Mouse (Mus musculus) c-Kit-positive CD71-positive TER-119-negative erythroid progenitor cells, embryonic 14.5 days (primary cell): Measurements from ENCODE around the gene Cdca3.
"Not testable (repeated sequence)": the region's sequence is repeated elsewhere in the genome, so short reads cannot be mapped to it uniquely, and the experiment has no call there.

ENCODE experiments used
- DNase-seq: peaks from one replicate; pipeline ENCODE4 v3.0.0-alpha.2; 2013; ENCODE audit warnings: low read depth

Gene Cdca3

DNA sequence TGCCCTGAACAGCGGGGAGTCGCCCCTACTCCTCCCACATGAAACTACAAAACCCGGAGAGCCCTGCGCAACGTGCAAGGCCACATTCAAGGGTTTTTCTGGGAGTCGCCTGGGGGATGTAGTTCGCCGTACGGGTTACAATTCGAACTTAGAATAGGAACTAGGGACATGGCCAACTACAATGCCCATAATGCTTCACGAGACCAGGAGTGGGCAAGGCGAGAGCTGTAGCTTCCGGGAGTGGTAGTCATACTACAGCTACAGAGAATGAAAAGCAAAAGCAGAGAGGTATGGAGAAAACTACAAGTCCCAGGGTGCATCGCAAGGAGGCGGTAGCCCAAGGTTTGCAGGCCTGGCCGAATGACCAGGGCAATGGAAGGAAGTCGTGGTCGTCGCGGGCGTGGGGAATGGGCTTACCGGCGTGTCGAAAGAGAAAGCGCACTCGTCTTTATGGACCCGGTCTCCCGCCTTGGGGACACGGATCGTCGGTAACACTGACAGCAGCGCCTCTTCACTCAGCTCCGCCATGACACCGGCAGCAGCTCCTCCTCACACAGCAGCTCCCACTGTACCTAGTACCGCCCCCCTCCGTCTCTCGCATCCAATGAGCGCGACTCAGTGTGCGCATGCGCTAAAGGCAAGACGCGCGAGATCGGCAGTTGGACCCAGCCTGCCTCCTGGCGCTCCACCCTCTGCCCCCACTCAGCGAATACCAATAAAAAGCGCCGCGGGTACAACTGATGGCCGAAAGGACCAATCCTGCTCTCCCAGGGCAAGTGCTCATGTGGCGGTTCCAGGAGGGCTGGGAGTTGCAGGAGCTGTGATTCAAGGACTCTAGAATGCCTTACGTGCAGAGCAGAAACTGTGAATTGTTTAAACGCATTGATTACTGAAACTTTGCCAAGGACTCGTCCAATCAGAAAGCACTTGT is at the start of gene Cdca3, which contains the start of gene Usp5:
Gene Cdca3, plus strand, starts transcription at position 680 of the 931 bp plus-strand sequence.
Gene Usp5, minus strand, starts transcription at position 617 of the 931 bp plus-strand sequence.
- DNase-seq: peak; percentile 99

DNA sequence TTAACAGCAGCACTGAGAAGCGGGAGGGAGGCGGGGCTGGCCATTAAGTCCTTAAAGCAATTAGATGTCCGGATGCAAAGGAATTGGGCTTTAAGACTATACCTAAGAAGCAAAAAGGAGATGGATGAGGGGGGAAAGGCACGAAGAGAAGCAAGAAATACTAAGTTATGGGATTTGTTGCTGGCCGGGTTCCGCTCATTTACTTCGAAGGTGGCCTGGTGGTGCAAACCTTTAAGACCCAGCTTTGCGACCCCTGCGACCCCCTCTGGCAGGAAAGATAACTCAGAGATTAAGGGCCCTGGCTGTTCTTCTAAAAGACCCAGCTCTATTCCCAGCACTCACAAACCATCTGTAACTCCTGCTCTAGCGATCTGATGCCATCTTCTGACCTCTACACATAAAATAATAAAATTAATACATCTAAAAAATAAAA is 49.3 kb upstream of the Cdca3 start:
- no peak for DNase-seq

DNA sequence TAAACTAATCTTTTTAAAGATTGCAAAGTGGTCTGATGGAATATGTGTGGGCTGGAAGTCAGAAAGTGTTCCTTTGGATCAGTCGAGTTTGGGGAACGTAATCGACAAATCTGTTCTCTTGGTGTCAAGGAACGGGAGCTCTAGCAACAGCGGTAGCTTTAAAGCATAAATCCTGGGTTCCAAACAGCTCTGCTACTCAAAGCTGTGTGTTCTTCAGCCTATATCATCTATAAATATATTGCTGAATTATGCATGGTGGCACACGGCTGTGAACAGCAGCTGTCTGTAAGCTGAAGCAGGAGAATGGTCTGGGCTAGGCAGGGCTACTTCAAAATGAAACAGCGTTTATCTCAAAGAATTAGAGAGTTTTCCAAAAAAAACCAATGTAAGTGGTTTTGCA is 48.4 kb upstream of the Cdca3 start:
- DNase-seq: no peak

- no peak for DNase-seq
Measured at GRCm38 (mm10) chr6:124782436-124782835, 46.9 kb upstream of the Cdca3 start.

DNA sequence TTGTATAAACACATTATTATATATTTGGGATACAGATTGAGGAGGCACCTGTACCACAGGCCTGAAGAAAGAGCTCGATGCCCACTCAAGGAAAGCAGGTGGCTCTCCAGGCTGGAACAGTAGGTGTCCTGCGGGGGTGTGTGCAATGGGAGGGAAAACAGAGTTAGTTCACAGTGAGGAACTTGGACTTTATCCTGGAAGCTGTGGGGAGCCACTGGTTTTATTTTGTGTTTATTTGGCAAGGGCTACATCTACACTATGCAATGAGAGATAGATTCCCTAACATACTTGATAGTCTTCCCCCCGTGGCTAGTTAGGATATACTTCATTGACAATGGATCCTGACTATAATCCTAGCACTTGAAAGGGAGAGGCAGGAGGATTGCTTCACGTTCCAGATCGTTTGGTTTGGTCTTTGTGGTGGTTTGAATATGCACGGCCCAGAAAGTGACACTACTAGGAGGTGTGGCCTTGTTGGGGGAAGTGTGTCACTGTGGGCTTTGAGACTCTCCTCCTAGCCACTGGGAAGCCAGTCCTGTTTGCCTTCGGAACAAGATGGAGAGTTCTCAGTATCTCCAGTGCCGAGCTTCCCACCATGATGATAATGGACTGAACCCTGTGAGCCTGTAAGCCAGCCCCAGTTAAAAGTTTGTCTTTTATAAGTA is 42.5 kb upstream of the Cdca3 start:
- DNase-seq: no peak

DNA sequence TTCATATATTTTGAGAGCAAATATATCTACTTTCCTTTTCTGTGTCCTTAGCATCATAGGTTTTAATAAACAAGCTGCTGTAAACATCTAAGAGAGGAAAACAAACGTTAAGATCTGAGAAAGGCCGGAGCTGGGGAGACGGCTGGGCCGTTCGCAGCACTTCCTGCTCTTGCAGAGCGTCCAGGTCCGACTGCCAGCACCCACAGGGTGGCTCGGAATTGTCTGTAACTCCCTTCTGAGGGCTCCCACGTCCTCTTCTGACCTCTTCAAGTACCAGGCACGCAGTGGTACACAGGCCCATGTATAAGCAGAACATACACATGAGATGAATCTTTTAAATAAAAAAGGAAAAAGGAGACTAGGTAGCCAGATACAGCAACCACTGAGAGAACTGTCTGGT is 41.6 kb upstream of the Cdca3 start:
- no peak for DNase-seq

- no peak for DNase-seq
Measured at GRCm38 (mm10) chr6:124789519-124789918, 39.8 kb upstream of the Cdca3 start.

GRCm38 (mm10) chr6:124790121-124790520 is 39.2 kb upstream of the Cdca3 start:
- no peak for DNase-seq

GRCm38 (mm10) chr6:124791911-124792310 is 37.4 kb upstream of the Cdca3 start:
- no peak for DNase-seq

- no peak for DNase-seq
Measured at GRCm38 (mm10) chr6:124795781-124796180, 33.6 kb upstream of the Cdca3 start.

DNA sequence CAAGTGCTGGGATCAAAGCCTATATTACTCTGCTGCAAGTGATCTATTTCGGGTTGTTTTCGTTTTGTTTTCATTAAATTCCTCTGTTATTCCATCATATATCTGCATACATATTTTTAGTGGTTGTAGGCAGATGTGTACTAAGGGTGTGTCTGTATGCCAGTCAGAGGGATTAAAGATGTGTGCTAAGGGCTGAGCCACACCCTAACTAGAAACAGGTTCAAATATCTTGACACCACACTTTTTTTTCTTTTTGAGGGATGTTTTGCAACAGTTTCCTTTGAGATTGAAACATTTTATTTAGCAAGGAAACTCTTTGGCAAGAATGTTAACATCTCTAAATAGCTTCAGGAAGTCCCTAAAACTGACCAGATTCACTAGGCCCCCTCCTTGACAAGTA is 33.1 kb upstream of the Cdca3 start:
- no peak for DNase-seq

- DNase-seq: not testable (repeated sequence)
Measured at GRCm38 (mm10) chr6:124802400-124802799, 26.9 kb upstream of the Cdca3 start.

GRCm38 (mm10) chr6:124803061-124803460 is 26.3 kb upstream of the Cdca3 start:
- DNase-seq: no peak

DNA sequence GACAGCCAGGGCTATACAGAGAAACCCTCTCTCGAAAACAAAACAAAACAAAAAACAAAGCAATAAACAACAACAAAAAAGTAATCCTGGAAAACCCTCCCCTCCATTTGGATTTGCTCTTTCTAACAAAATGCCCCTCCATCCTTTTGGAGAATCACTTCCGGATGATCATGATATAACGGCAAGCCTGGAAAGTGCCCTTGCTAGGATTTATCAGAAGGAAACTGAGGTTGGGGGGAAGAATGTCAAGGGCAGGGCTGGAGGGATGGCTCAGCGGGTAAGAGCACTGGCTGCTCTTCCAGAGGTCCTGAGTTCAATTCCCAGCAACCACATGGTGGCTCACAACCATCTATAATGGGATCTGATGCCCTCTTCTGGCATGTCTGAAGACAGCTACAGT is 25.7 kb upstream of the Cdca3 start:
- not testable (repeated sequence) for DNase-seq

DNA sequence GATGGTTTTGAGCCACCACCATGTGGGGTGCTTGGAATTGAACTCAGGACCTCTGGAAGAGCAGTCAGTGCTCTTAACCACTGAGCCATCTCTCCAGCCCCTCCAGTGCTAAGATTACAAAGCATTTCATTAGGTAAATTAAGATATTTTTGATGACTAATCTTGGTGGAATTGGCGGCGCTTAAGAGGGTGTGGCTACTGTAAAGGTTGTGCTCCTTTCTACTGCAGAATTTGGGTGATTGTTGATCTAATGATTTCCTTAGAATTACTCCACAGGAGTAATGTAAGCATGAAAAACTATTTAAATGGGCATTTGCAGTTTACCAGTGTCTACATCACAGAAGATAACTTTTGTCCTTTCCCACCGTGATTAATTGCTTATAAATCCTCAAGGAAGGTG is 25.0 kb upstream of the Cdca3 start:
- no peak for DNase-seq

- DNase-seq: peak; percentile 77
Measured at GRCm38 (mm10) chr6:124805341-124806321, 23.7 kb upstream of the Cdca3 start.

GRCm38 (mm10) chr6:124806446-124807140 is 22.8 kb upstream of the Cdca3 start:
- no peak for DNase-seq

GRCm38 (mm10) chr6:124807366-124807765 is 22.0 kb upstream of the Cdca3 start:
- no peak for DNase-seq

GRCm38 (mm10) chr6:124807986-124808357 is 21.4 kb upstream of the Cdca3 start:
- DNase-seq: no peak

- no peak for DNase-seq
Measured at GRCm38 (mm10) chr6:124808358-124809012, 20.9 kb upstream of the Cdca3 start, which contains the start of gene Spsb2. Spsb2 (plus strand) TSS chr6:124808661.
